Mouse (Mus musculus) left cerebral cortex, adult 11 months (tissue): ENCODE results near the gene Treml1.

ENCODE experiments used
- DNase-seq: peaks from one replicate; pipeline ENCODE4 v3.0.0; 2022; ENCODE audit warnings: low spot score

Treml1 gene

DNA sequence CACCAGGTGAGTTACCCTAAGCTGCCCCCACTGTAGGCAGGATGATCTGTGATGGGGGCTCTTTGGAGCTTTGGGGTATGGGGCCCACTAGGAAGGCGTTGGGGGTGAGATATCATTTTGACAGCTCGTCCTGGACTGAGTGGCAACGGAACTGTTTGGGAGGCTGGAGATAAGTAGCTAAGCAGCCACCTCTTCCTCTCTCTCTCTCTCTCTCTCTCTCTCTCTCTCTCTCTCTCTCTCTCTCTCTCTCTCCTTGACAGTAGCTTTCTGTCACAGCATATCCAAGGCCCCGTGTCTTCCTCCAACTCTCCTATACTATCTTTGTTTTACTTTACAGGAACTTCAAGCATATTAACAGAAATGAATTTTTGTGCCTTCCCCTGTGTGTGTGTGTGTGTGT lies 746 bp downstream of the Treml1 start:
- DNase-seq = no peak

DNA sequence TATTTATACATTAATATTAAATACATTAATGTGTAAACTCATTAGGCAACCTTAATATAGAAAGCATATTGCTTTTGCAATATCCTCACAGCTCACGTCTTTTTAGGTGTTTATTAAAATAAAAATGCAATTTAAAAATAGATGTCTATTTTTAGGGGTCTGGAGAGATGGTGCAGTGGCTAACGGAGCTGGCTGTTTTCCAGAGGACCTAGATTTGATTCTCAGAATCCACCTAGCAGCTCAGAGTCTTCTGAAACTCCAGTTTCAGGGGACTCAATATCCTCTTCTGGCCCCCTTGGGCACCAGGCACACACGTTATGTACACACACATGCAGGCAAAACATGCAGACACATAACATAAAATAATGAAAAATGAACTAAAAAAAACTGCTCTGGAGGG lies 2.6 kb downstream of the Treml1 start:
- no peak for DNase-seq

- no peak for DNase-seq
Observed at GRCm38 (mm10) chr17:48362966-48363365, 3.2 kb downstream of the Treml1 start.

- no peak for DNase-seq
Observed at GRCm38 (mm10) chr17:48363421-48363965, 3.8 kb downstream of the Treml1 start.

- DNase-seq = no peak
Observed at GRCm38 (mm10) chr17:48365511-48366155, 5.9 kb downstream of the Treml1 start.

DNA sequence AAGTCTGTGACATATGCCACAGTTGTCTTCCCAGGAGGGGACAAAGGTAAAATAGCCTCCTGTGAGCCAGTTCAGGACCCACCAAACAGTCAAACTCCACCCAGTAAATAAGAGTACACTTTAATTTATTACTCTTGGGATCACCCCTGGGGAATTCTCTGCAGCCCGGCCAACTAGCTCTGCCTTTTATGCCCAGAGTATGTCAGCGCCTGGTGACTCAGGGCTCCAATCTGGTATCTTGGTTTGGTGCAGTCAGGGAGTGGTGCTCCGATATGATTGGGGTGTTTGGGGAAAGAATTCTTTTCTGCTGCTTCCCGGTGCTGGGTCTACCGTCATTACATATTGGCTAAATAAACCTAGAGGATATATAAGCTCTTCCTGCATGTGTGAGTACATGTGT lies 7.1 kb downstream of the Treml1 start:
- DNase-seq = no peak

GRCm38 (mm10) chr17:48371621-48372020 lies 11.9 kb downstream of the Treml1 start:
- DNase-seq = no peak

DNA sequence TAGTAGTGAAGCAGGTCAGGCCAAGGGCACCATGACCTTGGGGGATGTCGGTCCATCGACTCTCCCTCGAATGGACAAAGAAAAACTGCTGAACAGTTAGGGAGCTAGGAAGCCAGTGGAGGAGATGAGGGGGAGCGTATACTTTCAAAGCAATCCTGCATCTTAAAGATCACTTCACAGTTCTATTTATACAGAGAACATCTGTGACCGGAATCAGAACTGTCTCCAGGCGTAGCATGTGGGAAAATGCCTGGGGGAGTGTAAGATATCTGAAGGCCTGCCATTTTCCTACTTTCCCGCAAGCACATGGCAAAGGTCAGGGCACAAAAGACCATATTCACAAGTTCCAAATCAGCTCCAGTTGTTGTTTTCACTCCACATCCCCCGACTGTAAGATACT lies 13.3 kb downstream of the Treml1 start:
- peak; percentile 33 for DNase-seq

GRCm38 (mm10) chr17:48376102-48376501 lies 16.4 kb downstream of the Treml1 start:
- no peak for DNase-seq

- no peak for DNase-seq
Observed at GRCm38 (mm10) chr17:48379050-48379449, 19.3 kb downstream of the Treml1 start.

- DNase-seq = no peak
Observed at GRCm38 (mm10) chr17:48385786-48386461, 26.2 kb downstream of the Treml1 start.

- DNase-seq = no peak
Observed at GRCm38 (mm10) chr17:48388666-48389065, 28.9 kb downstream of the Treml1 start.

DNA sequence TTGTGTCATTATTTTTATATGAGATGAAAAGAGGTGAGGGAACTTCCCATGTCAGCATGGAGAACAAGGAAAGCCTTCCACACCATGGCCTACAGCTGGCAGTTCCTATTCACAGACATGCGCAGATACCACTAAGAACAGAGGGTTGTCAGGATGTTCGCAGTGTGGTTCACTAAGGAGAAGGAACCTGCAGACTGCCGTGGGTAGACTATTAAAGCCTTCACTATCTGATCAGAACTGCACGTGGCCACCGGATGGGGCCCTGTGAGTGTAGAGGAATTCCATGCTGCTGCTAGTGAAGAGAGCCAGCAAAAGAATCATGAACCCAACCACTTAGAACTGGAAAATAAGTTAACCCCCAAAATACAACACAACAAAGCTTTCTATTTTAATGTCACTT lies 29.7 kb downstream of the Treml1 start:
- DNase-seq = no peak

DNA sequence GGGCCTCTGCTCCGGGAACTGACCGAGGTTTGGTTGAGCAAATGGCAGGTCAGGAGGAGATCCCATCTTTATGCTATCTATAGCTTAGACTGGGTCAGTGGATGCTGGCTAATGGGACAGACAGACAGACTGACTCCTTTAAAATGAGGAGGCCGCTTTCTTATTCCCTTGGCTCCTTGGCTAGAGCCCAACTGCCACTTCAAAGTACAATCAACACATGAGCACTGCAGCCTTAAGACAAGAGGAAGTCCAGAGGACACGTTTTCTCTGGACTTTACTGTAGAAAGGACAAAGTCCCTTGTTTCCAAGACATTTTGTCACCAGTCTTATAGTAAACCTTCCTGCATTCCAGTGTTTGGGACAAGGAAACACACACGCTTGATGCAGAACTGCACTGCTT lies 31.7 kb downstream of the Treml1 start:
- no peak for DNase-seq

- DNase-seq = no peak
Observed at GRCm38 (mm10) chr17:48392616-48393015, 32.9 kb downstream of the Treml1 start.

DNA sequence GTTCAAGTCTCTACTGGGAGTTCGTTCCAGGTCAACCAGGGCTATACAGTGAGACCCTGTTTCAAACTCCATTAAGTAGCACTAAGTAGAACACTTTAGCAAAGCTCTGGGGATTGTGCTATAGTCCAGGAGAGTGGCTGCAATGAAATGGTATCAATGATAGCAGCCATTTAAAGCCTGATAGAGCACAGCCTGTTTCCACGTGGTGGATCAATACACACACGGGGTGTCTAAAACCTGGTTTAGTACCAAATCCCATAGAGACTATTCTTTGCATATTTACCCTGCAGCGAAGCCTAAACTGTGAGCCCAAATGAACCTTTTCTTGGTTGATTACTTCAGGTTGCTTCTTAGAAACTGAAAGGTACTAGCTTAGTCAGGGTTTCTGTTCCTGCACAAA lies 42.0 kb downstream of the Treml1 start:
- DNase-seq = no peak

DNA sequence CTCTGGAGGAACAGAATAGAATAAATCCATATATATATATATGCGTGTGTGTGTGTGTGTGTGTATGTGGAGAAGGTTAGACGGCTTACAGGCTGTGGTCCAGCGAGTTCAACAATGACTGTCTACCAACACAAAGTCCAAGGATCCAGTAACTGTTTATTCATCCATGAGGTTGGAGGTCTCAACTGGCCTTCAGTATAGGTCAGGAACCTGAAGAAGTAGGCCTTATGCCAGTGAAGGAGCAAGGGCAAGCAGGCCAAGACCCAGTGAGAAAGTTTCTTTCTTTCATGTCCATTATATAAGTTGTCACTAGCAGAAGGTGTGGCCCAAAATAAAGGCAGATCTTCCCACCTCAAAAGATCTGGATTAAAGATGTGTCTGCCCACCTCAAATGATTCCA lies 43.0 kb downstream of the Treml1 start:
- DNase-seq = no peak

- no peak for DNase-seq
Observed at GRCm38 (mm10) chr17:48403848-48404247, 44.1 kb downstream of the Treml1 start.

- DNase-seq = no peak
Observed at GRCm38 (mm10) chr17:48404706-48405105, 45.0 kb downstream of the Treml1 start.

- peak; percentile 13 for DNase-seq
Observed at GRCm38 (mm10) chr17:48407154-48407553, 47.4 kb downstream of the Treml1 start.

DNA sequence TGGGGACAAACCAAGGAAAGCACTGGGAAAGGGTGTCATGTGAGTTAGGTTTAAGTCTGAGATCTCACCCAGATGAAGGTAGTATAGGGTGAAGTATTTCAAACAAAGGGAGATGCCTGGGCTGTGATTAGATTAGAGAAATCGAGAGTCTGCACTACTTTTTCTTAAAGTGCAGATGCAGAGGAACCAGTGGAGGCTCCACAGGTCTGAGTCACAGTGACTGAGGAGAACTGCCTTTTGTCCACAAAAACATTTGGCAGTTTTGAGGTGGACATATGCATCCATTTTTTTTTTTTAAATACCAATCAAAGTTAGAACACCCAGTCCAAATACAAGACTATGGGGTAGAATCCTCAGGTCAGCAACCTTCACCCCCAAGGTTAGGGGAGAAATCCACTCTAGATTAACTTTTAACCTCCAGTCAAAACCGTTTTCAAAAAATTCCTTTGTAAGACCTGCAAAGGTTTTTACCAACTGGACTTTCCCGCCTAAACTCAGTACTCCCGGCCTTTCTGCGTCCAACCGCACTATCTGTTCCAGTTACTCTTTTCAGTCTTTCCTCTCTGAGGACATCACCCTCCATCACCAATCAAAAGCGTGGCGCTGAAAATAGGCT lies 48.3 kb downstream of the Treml1 start:
- DNase-seq = no peak

DNA sequence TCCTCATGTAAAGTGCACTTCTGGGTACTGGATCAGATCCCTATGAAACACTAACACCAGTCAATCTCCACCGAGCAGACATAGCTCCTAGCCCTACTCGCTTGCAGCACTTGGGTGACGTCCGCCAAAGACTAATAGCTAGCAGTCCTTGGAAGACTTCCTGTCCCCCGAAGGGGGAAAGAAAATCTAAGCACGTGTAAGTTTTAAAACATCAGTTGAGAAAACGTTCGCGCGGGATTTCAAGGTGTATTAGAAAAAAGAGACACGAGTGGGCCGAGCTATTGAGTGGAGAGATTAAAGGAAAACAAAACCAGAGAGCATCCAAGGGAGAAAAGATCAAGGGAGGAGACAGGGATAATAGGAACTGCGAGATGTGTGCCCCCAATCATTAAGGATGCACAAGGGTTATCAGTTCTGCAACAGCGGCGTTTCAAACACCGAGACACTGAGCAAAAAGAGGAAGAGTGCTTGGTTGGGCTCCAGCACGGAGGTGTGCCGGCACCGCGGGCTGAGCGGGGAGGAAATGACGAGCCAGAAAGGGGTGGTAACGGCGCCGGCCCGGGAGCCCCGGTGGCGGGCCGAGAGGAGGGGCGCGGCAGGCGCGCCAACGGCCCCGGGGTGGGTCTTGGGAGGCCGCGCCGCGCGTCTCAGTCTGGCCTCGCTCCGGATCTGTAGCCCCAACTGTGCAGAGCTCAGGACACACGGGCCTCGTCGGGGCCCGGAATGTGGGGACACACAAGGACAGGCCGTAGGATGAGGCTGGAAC lies 49.0 kb downstream of the Treml1 start:
- DNase-seq = peak; percentile 40
